Mouse (Mus musculus) heart, postnatal 14 days (tissue): ENCODE data around the gene Gm6408. TPM values are rescaled to one million over a fixed set of nuclear protein-coding genes. Genes with fewer than 3 reads are reported as not detected.

Source experiments
- total RNA-seq, 2 experiments: library from RNA; stranded (reverse); gene quantifications; 2 replicates each; pipeline ENCODE4 v1.2.3; 2021

The Gm6408 gene
- total RNA-seq, 2 experiments from 2014 or later: not detected

Other genes with a start within 250 kb of the Gm6408 start
- under 1 TPM; 0.31 to 0.39 TPM for gene Wasf3, start 97.0 kb upstream of the Gm6408 start, total RNA-seq
- not detected for gene Gm6370, start 9.4 kb downstream of the Gm6408 start, total RNA-seq
- gene 4930449I24Rik, start 20.4 kb downstream of the Gm6408 start, total RNA-seq: not detected
- gene Gm3402, start 32.2 kb downstream of the Gm6408 start, total RNA-seq: not detected
- not detected for gene Gm3404, start 43.8 kb downstream of the Gm6408 start, total RNA-seq
- gene Gm3409, start 55.7 kb downstream of the Gm6408 start, total RNA-seq: not detected
- not detected for gene Gm3415, start 74.2 kb downstream of the Gm6408 start, total RNA-seq
- gene Gpr12, start 103.3 kb downstream of the Gm6408 start, total RNA-seq: not detected